Mouse (Mus musculus) monocyte, adult 2 months (primary cell): Measurements from ENCODE around the gene Mettl23.
"Not testable (repeated sequence)": the region's sequence is repeated elsewhere in the genome, so short reads cannot be mapped to it uniquely, and the experiment has no call there.

Source experiments
- DNase-seq, 2 experiments: peaks; one replicate each; pipeline ENCODE4 v3.0.0; 2022; ENCODE audit warnings: low spot score in 2 of 2, low read depth in 1 of 2

Mettl23 gene

DNA sequence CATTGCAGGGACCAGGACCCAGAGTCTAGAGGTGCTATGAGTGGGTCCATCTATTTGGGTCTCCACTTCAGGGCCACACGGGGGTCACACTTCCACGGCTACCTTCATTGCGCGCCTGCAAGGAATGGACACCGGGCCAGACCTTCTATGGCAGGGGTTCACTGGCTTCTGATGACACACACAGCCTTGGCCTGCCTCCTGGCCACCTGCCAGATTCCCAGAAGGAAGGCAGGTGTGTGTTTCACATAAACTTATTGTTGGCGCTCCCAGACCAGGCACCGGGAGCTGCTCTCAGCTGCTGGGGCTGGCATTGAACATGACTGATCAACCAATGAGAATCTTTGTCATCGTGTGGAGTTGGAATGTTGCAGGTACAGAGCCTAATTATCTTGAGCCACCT, 35.4 kb downstream of the Mettl23 start:
- no peak for DNase-seq

DNA sequence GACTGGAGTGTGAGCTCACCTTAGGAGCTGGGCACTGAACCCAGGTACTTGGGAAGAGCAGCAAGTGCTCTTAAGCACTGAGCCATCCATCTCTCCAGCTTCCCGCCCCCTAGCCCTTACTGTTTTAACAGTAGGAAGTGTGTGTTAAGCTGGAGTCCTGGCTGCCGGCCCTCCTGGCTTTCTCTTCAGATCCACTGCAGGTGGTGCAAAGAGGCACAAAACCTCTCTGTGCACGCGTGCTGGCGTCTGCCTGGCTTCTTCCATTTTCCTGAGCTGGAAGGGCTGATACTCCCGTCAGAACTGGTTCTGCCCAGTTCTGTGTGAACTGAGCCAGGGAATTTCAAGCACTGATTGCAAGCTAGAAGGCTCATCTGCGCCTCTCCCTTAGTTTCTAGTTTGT, 37.8 kb downstream of the Mettl23 start:
- DNase-seq: no peak

GRCm38 (mm10) chr11:116881440-116881839, 38.4 kb downstream of the Mettl23 start:
- no peak for DNase-seq

- no peak for DNase-seq
Measured at GRCm38 (mm10) chr11:116882446-116882845, 39.4 kb downstream of the Mettl23 start.

GRCm38 (mm10) chr11:116884061-116884460, 41.0 kb downstream of the Mettl23 start:
- no peak for DNase-seq

DNA sequence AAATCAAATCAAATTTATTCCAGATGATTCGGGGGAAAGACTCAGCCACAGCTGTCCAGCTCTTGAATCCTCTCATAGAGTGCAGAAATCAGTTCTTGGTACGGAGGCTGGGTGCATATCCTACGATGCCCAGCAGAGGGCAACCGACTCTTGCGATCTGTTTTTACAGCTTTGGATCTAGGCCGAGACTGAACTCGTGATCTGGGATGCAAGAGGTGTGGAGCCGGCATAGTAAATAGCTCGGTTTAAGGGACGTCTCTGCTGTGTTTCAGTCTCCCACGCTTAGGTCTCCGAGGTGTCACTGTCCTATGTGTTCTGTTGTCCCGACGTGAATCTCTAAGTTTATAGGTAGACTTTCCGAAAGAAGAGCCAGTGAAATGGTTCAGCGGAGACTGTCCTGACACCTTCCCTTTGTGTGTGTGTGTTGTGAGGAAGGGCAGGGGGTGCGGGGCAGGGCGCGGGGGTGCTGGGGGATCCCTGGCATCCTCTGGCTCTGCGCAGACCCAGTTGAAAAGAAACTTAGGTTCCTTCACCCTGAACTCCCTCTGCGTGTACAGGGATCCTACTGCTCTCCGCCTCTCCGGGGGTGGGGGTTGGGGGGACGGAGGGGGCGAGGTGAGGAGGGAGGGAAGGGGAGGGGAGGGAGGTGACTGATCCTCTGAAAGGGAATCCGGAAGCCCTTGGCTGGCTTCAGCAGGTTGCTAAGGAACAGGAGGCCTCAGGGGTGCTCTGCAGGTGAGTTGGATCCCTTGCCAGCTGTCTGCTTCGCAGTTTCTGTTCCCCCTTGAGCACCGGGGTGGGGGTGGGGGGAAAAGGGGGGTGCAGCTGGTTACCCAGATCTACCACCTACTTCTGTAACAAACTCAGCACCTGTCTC, 42.4 kb downstream of the Mettl23 start:
- DNase-seq: peak in 1 of 2 experiments; percentile 37

DNA sequence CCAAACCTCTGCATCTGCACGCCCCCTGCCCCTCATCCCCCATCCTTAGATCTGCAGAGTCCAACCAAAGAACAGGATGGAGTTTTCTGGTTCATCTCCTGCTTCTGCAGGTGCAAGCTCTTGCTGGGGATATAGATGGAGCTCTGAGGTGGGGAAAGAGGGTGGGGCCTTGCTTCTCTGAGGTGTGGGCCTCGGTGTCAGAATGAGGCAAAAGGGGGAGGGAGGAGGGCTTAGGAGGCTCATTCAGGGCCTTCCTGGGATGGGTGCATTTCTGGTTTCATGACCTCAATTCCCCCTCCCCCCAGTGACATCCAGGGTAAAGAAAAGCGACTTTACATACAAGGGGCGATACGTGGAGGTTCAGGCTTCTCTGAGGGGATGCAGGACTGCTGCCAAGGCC, 44.1 kb downstream of the Mettl23 start:
- no peak for DNase-seq

DNA sequence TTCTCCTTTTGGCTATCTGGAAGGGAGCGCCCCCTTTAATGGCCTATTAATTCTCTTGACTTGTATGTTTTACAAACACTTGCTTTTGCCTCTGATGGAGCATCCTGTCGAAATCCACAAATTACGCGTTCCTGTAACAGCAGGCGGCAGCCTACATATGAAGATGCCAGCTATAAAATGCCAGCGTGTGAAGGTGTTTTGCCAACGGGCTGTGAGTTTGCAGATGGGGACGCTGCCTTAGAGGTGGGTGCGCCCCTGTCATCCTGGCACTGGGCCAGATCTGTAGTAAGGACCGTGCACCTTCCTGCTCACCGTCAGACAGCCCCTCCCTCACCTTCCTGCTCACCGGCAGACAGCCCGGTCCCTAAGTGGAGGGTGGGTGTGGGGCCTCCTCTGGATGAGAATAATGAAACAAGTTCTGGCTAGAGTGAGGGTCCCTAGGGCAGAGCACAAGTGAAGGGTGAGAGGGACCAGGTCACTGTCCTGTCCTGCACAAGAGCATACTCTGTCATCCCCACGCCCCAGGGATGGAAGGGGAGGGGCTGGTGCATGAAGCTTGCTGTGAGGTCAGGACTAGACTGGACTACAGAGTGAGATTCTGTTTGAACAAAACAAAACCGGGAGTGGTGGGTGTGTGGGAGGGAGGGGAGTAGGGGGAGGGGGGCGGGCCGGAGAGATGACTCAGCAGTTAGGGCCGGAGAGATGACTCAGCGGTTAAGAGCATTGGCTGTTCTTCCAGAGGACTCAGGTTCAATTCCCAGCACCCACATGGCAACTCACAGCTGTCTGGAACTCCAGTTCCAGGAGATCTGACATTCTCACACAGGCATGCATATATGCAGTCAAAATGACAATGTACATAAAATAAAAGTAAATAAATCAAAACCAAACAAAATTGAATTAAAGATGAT, 50.7 kb downstream of the Mettl23 start:
- DNase-seq: no peak

- DNase-seq: no peak
Measured at GRCm38 (mm10) chr11:116895402-116895801, 52.3 kb downstream of the Mettl23 start.

DNA sequence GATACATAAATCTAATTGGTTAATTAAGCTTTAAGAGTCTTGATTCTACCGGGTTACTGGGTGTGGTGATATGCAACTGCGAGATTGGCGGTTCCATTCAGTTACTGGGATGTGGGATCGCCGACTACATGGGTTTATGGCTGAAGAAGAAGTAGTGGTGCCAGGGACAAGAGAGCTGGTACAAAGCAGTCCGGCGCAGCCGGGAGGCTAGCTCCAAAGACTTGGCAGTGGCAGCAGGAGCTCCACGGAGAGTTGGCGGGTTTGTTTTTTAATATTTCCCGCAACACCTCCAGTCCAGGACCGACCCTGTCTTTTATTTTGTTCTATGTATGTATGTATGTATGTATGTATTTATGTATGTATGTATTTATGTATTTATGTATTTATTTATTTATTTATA, 56.2 kb downstream of the Mettl23 start:
- no peak for DNase-seq

- not testable (repeated sequence) for DNase-seq
Measured at GRCm38 (mm10) chr11:116902588-116902987, 59.5 kb downstream of the Mettl23 start.
